Mouse (Mus musculus) large intestine, adult 2 months (tissue): ENCODE results near the gene Tep1. TPM values are rescaled to one million over a fixed set of nuclear protein-coding genes. Genes with fewer than 3 reads are reported as not detected.
"Not testable (repeated sequence)": the region's sequence is repeated elsewhere in the genome, so short reads cannot be mapped to it uniquely, and the experiment has no call there.

ENCODE experiments used
- DNase-seq: peaks from one replicate; pipeline ENCODE4 v3.0.0-alpha.2; 2012; ENCODE audit warnings: low read depth, low spot score
- WGBS: fragments of 180-500 bp; shearing (Covaris S2); methylation state at CpG from one replicate; pipeline ENCODE4 v1.1.7; 2018; 5-methylcytosine and 5-hydroxymethylcytosine counted together
- polyA plus RNA-seq: library from polyadenylated mRNA; depleted of rRNA; stranded (reverse); fragments of >200 nt; gene quantifications from 2 replicates; pipeline ENCODE4 v1.2.3, GENCODE M21; 2012

Tep1 gene
- polyA plus RNA-seq, 1 experiment, result 68.7 TPM

- WGBS, result 82% methylated on average over 2 of the region's 2 CpGs
- DNase-seq, result no peak
These were observed 924 bp upstream of the Tep1 start for GRCm38 (mm10) chr14:50871284-50871683.

GRCm38 (mm10) chr14:50870805-50871143 lies 414 bp upstream of the Tep1 start:
- 18% methylated on average over 5 of the region's 5 CpGs for WGBS
- DNase-seq, result no peak

GRCm38 (mm10) chr14:50868656-50869055 lies 1.7 kb downstream of the Tep1 start:
- 90% methylated on average over 5 of the region's 5 CpGs for WGBS
- DNase-seq, result no peak

- WGBS, result 83% methylated on average over 4 of the region's 4 CpGs
- DNase-seq, result no peak
These were observed 2.1 kb downstream of the Tep1 start for GRCm38 (mm10) chr14:50868211-50868610.

- no peak for DNase-seq
- 79% methylated on average over 3 of the region's 3 CpGs for WGBS
These were observed 3.4 kb downstream of the Tep1 start for GRCm38 (mm10) chr14:50866966-50867365.

- DNase-seq, result not testable (repeated sequence)
These were observed 5.4 kb downstream of the Tep1 start for GRCm38 (mm10) chr14:50865005-50865404.

GRCm38 (mm10) chr14:50862641-50863040 lies 7.7 kb downstream of the Tep1 start:
- WGBS, result 93% methylated on average over 10 of the region's 10 CpGs
- DNase-seq, result no peak

- 28% methylated on average over 5 of the region's 5 CpGs for WGBS
- DNase-seq, result peak; percentile 79
These were observed 14.6 kb downstream of the Tep1 start for GRCm38 (mm10) chr14:50855788-50856187.

GRCm38 (mm10) chr14:50837236-50837635 lies 33.1 kb downstream of the Tep1 start:
- 77% methylated on average over 6 of the region's 6 CpGs for WGBS
- no peak for DNase-seq

GRCm38 (mm10) chr14:50834435-50834834 lies 35.9 kb downstream of the Tep1 start:
- DNase-seq, result no peak
- WGBS, result 53% methylated on average over 2 of the region's 2 CpGs

GRCm38 (mm10) chr14:50833964-50834363 lies 36.4 kb downstream of the Tep1 start:
- WGBS, result 75% methylated on average over 10 of the region's 10 CpGs
- DNase-seq, result no peak

GRCm38 (mm10) chr14:50829878-50830277 lies 40.5 kb downstream of the Tep1 start:
- no peak for DNase-seq
- 62% methylated on average over 3 of the region's 3 CpGs for WGBS

- WGBS, result 91% methylated on average over 4 of the region's 4 CpGs
These were observed 43.8 kb downstream of the Tep1 start for GRCm38 (mm10) chr14:50826579-50826978.

GRCm38 (mm10) chr14:50824219-50824618 lies 46.1 kb downstream of the Tep1 start:
- DNase-seq, result no peak
- WGBS, result 76% methylated on average over 9 of the region's 9 CpGs

More at GRCm38 (mm10) chr14:50826579-50826978, 43.8 kb downstream of the Tep1 start:
- no peak for DNase-seq

- no peak for DNase-seq
- 83% methylated on average over 2 of the region's 2 CpGs for WGBS
These were observed 47.1 kb downstream of the Tep1 start for GRCm38 (mm10) chr14:50823240-50823639.

- WGBS, result 56% methylated on average over 2 of the region's 2 CpGs
- DNase-seq, result peak; percentile 32
These were observed 57.3 kb downstream of the Tep1 start for GRCm38 (mm10) chr14:50813060-50813459.

GRCm38 (mm10) chr14:50807487-50808072 lies 62.8 kb downstream of the Tep1 start, which contains the start of the genes Ccnb1ip1 and Parp2:
Gene Ccnb1ip1, minus strand, starts transcription at chr14:50807732.
Gene Parp2, plus strand, starts transcription at chr14:50807841.
- DNase-seq, result peak; percentile 89
- whole genome bisulfite sequencing, result under 1% methylated on average over 42 of the region's 42 CpGs

GRCm38 (mm10) chr14:50806469-50806868 lies 63.9 kb downstream of the Tep1 start:
- DNase-seq, result not testable (repeated sequence)
- 84% methylated on average over 5 of the region's 5 CpGs for WGBS

GRCm38 (mm10) chr14:50804683-50805082 lies 65.7 kb downstream of the Tep1 start:
- no peak for DNase-seq
- 66% methylated on average over 13 of the region's 13 CpGs for WGBS

- no peak for DNase-seq
These were observed 67.4 kb downstream of the Tep1 start for GRCm38 (mm10) chr14:50802843-50803562.

GRCm38 (mm10) chr14:50802441-50802840 lies 67.9 kb downstream of the Tep1 start:
- 84% methylated on average over 6 of the region's 6 CpGs for WGBS
- DNase-seq, result no peak

More at GRCm38 (mm10) chr14:50802843-50803562, 67.4 kb downstream of the Tep1 start:
- 64% methylated on average over 4 of the region's 4 CpGs for WGBS
